Mouse (Mus musculus) embryo, embryonic 10 days (tissue): Measurements from ENCODE around the gene Ccdc9.
"Not testable (repeated sequence)": the region's sequence is repeated elsewhere in the genome, so short reads cannot be mapped to it uniquely, and the experiment has no call there.

Experiments
- DNase-seq: peaks from one replicate; pipeline ENCODE4 v3.0.0-alpha.2; 2015; ENCODE audit warnings: low spot score

Ccdc9 gene

GRCm38 (mm10) chr7:16308093-16308492, 21.5 kb upstream of the Ccdc9 start, which contains the start of gene Bbc3:
TSS of gene Bbc3 (plus strand) at chr7:16308393.
- not testable (repeated sequence) for DNase-seq

- DNase-seq = not testable (repeated sequence)
Measured at GRCm38 (mm10) chr7:16307141-16307540, 20.5 kb upstream of the Ccdc9 start.

GRCm38 (mm10) chr7:16299419-16300035, 12.9 kb upstream of the Ccdc9 start:
- DNase-seq = peak; percentile 93

GRCm38 (mm10) chr7:16298927-16299326, 12.3 kb upstream of the Ccdc9 start:
- no peak for DNase-seq

- DNase-seq = no peak
Measured at GRCm38 (mm10) chr7:16297616-16298015, 11.0 kb upstream of the Ccdc9 start.

GRCm38 (mm10) chr7:16296766-16297390, 10.3 kb upstream of the Ccdc9 start:
- peak; percentile 83 for DNase-seq

- DNase-seq = no peak
Measured at GRCm38 (mm10) chr7:16296146-16296545, 9.6 kb upstream of the Ccdc9 start.

- peak; percentile 84 for DNase-seq
Measured at GRCm38 (mm10) chr7:16295321-16295900, 8.8 kb upstream of the Ccdc9 start.

- peak; percentile 96 for DNase-seq
Measured at GRCm38 (mm10) chr7:16294837-16295236, 8.2 kb upstream of the Ccdc9 start.

GRCm38 (mm10) chr7:16294346-16294745, 7.8 kb upstream of the Ccdc9 start:
- DNase-seq = peak; percentile 68

- DNase-seq = no peak
Measured at GRCm38 (mm10) chr7:16287791-16288190, 1.2 kb upstream of the Ccdc9 start.

- no peak for DNase-seq
Measured at GRCm38 (mm10) chr7:16287016-16287415, 421 bp upstream of the Ccdc9 start.

GRCm38 (mm10) chr7:16285450-16286025, 1.1 kb downstream of the Ccdc9 start:
- DNase-seq = peak; percentile 53

- no peak for DNase-seq
Measured at GRCm38 (mm10) chr7:16284904-16285303, 1.7 kb downstream of the Ccdc9 start.

GRCm38 (mm10) chr7:16284001-16284400, 2.6 kb downstream of the Ccdc9 start:
- no peak for DNase-seq

- DNase-seq = no peak
Measured at GRCm38 (mm10) chr7:16282334-16282733, 4.3 kb downstream of the Ccdc9 start.

GRCm38 (mm10) chr7:16280721-16281120, 5.9 kb downstream of the Ccdc9 start:
- DNase-seq = no peak

- DNase-seq = no peak
Measured at GRCm38 (mm10) chr7:16274922-16275890, 11.4 kb downstream of the Ccdc9 start.

GRCm38 (mm10) chr7:16273766-16274140, 12.8 kb downstream of the Ccdc9 start:
- DNase-seq = peak; percentile 91

- peak; percentile 98 for DNase-seq
Measured at GRCm38 (mm10) chr7:16273081-16273765, 13.4 kb downstream of the Ccdc9 start, which contains the start of gene Inafm1. TSS of gene Inafm1 (minus strand) at chr7:16273617.

GRCm38 (mm10) chr7:16272681-16273080, 13.9 kb downstream of the Ccdc9 start:
- peak; percentile 75 for DNase-seq
